Mouse (Mus musculus) kidney, adult 2 months (tissue): ENCODE results near the gene Zfp575. TPM values are rescaled to one million over a fixed set of nuclear protein-coding genes. Genes with fewer than 3 reads are reported as not detected.
A peak's percentile ranks its signal among the peaks of the same experiment; 100 is the strongest.

Source experiments
- DNase-seq: peaks from one replicate; pipeline ENCODE4 v3.0.0; 2021
- H3K27ac ChIP-seq: fragments of 200-500 bp; 2 replicates; pipeline ENCODE4 v1.5.1; 2012; ENCODE audit warnings: low read depth, low read length, control low read depth, inconsistent platforms; ENCODE audit not compliant: insufficient read depth
- H3K27me3 ChIP-seq: fragments of 200-500 bp; replicated peaks from 2 replicates; pipeline ENCODE4 v1.6.1; 2012; ENCODE audit warnings: mild to moderate bottlenecking, moderate library complexity, low read length, inconsistent platforms; ENCODE audit not compliant: control insufficient read depth, insufficient read depth
- H3K36me3 ChIP-seq: fragments of 200-500 bp; 2 replicates; pipeline ENCODE4 v1.6.1; 2012; ENCODE audit warnings: mild to moderate bottlenecking, moderate library complexity, low read length, inconsistent platforms; ENCODE audit not compliant: control insufficient read depth, insufficient read depth
- H3K4me1 ChIP-seq: fragments of 200-500 bp; 2 replicates; pipeline ENCODE4 v1.6.1; 2011; ENCODE audit warnings: low read length; ENCODE audit not compliant: control insufficient read depth, insufficient read depth
- H3K4me3 ChIP-seq: fragments of 200-500 bp; 2 replicates; pipeline ENCODE4 v1.5.1; 2011; ENCODE audit warnings: mild to moderate bottlenecking, low read depth, low read length, control low read depth; ENCODE audit not compliant: insufficient read depth
- CTCF ChIP-seq: fragments of 200-500 bp; conservative IDR thresholded peaks from 2 replicates; pipeline ENCODE4 v1.5.1; 2011; ENCODE audit warnings: low read depth, mild to moderate bottlenecking, control low read depth, low read length, moderate library complexity, mixed read lengths; ENCODE audit not compliant: insufficient read depth, insufficient read length
- POLR2A ChIP-seq: fragments of 200-500 bp; IDR thresholded peaks from one replicate; pipeline ENCODE4 v1.6.1; 2011; ENCODE audit warnings: low read depth, low read length, control low read depth
- WGBS: fragments of 180-500 bp; shearing (Covaris S2); methylation state at CpG from one replicate; pipeline ENCODE4 v1.1.7; 2018; 5-methylcytosine and 5-hydroxymethylcytosine counted together
- polyA plus RNA-seq: library from polyadenylated mRNA; depleted of rRNA; stranded (reverse); fragments of >200 nt; gene quantifications from 2 replicates; pipeline ENCODE4 v1.2.3, GENCODE M21; 2012

Gene Zfp575
- polyA plus RNA-seq, 1 experiment: 0.11 TPM

- no peaks in the 10 kb centered on the region for H3K36me3 ChIP-seq
- no peaks in the 10 kb centered on the region for H3K27me3 ChIP-seq
- peaks cover 9% of the 10 kb centered on the region; the same call in 1 of the 2 replicates for H3K4me1 ChIP-seq
- peak; percentile 65 for DNase-seq
- H3K4me3 ChIP-seq: no peak overlapping the region
- 61% methylated on average over 15 of the region's 15 CpGs for WGBS
- TF ChIP-seq POLR2A: no peak
- peak; percentile 39; the same call in 1 of the 2 replicates for TF ChIP-seq CTCF
- H3K27ac ChIP-seq: no peak overlapping the region
These were observed 12.0 kb upstream of the Zfp575 start for GRCm38 (mm10) chr7:24599211-24600067.

- WGBS: 51% methylated on average over 4 of the region's 4 CpGs
- H3K4me1 ChIP-seq: peaks cover 9% of the 10 kb centered on the region; the same call in 1 of the 2 replicates
- no peak for TF ChIP-seq CTCF
- no peak for TF ChIP-seq POLR2A
- peak; percentile 72 for DNase-seq
- H3K4me3 ChIP-seq: no peak overlapping the region
- no peak overlapping the region for H3K27ac ChIP-seq
- H3K27me3 ChIP-seq: no peaks in the 10 kb centered on the region
- H3K36me3 ChIP-seq: no peaks in the 10 kb centered on the region
These were observed 10.7 kb upstream of the Zfp575 start for GRCm38 (mm10) chr7:24598121-24598520.

- Histone ChIP-seq H3K36me3 (no peaks in the 10 kb centered on the region), H3K27ac (no peak overlapping the region), H3K4me1 (peaks cover 9% of the 10 kb centered on the region; the same call in 1 of the 2 replicates), H3K4me3 (peak overlapping the region; percentile 3; the same call in 1 of the 2 replicates), H3K27me3 (no peaks in the 10 kb centered on the region)
- 56% methylated on average over 2 of the region's 2 CpGs for WGBS
- no peak for TF ChIP-seq POLR2A
- peak; percentile 61 for DNase-seq
These were observed 8.0 kb upstream of the Zfp575 start for GRCm38 (mm10) chr7:24595464-24595863.

- Histone ChIP-seq H3K4me1 (peaks cover 9% of the 10 kb centered on the region; the same call in 1 of the 2 replicates), H3K27ac (no peak overlapping the region), H3K27me3 (no peaks in the 10 kb centered on the region), H3K4me3 (peak overlapping the region; percentile 83), H3K36me3 (no peaks in the 10 kb centered on the region)
- DNase-seq: no peak
- TF ChIP-seq CTCF: no peak
- no peak for TF ChIP-seq POLR2A
- 10% methylated on average over 13 of the region's 13 CpGs for whole genome bisulfite sequencing
These were observed 6.9 kb upstream of the Zfp575 start for GRCm38 (mm10) chr7:24594309-24594803.

GRCm38 (mm10) chr7:24593621-24594308, 6.3 kb upstream of the Zfp575 start:
- 2% methylated on average over 39 of the region's 39 CpGs for WGBS
- Histone ChIP-seq H3K4me1 (peaks cover 9% of the 10 kb centered on the region; the same call in 1 of the 2 replicates), H3K27ac (peak overlapping the region; percentile 67), H3K4me3 (peak overlapping the region; percentile 83), H3K36me3 (no peaks in the 10 kb centered on the region), H3K27me3 (no peaks in the 10 kb centered on the region)
- DNase-seq: peak; percentile 88
- no peak for TF ChIP-seq CTCF
- TF ChIP-seq POLR2A: peak; percentile 68

- WGBS: 75% methylated on average over 6 of the region's 6 CpGs
- H3K4me1 ChIP-seq: peaks cover 3% of the 10 kb centered on the region
- no peaks in the 10 kb centered on the region for H3K27me3 ChIP-seq
- no peak overlapping the region for H3K4me3 ChIP-seq
- no peak overlapping the region for H3K27ac ChIP-seq
- TF ChIP-seq CTCF (no peak), POLR2A (no peak)
- H3K36me3 ChIP-seq: no peaks in the 10 kb centered on the region
- no peak for DNase-seq
These were observed 5.3 kb upstream of the Zfp575 start for GRCm38 (mm10) chr7:24592781-24593180.

GRCm38 (mm10) chr7:24592163-24592562, 4.7 kb upstream of the Zfp575 start:
- Histone ChIP-seq H3K4me3 (no peak overlapping the region), H3K4me1 (peaks cover 7% of the 10 kb centered on the region), H3K36me3 (no peaks in the 10 kb centered on the region), H3K27me3 (no peaks in the 10 kb centered on the region), H3K27ac (no peak overlapping the region)
- peak; percentile 63 for DNase-seq
- no peak for TF ChIP-seq CTCF
- TF ChIP-seq POLR2A: no peak
- 19% methylated on average over 4 of the region's 4 CpGs for WGBS
